In the genomic region with DNA sequence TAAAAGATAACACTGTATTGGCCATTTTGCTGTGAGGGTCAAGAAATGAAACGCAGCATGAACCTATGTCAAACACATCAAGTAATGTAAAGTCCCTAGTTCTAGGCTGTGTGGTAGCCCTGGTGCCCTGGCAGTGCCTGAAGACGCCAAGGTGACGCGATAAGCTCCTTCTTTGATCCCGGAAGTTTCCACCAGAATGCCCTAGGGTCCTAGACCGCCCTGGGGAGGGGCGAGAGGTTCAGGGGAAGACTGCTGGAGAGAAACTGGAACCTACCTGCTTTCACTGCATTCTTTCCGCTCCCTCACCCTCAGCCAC, we compare ENCODE assay signal across 8 mouse cellular contexts.
A peak's percentile ranks its signal among the peaks of the same experiment; 100 is the strongest.
DNase-seq lines count a peak whose midpoint lies in the region; ATAC-seq and TF ChIP-seq lines count a peak whose summit lies in the region.

No protein-coding gene starts in this region.

- peak overlapping the region; percentile 86 for H3K4me3 ChIP-seq in gastrocnemius, adult 2 months
- H3K4me3 ChIP-seq in spleen, adult 2 months (ENCODE audit: extremely low read depth, insufficient read depth, insufficient read length), result peak overlapping the region; percentile 67
- peak overlapping the region; percentile 62 for H3K4me3 ChIP-seq in limb, embryonic 14.5 days (replicated peaks; ENCODE audit: low read length)
- peak overlapping the region; percentile 68 for H3K4me3 ChIP-seq in stomach, embryonic 15.5 days (replicated peaks)

- DNase-seq in gastrocnemius, adult 2 months, result no peak
- no peak for DNase-seq in gastrocnemius, postnatal 4 days (ENCODE audit: low spot score in 2 of 2)
- DNase-seq in spleen, adult 2 months (ENCODE audit: low read depth in 1 of 2, low spot score in 2 of 2), result no peak
- DNase-seq in spleen, adult 18-20 months, result no peak
- DNase-seq in limb, embryonic 14.5 days (ENCODE audit: low spot score), result no peak
- no peak for DNase-seq in left cerebral cortex, postnatal 14 days (ENCODE audit: low spot score in 2 of 2)
- no peak for DNase-seq in gastrocnemius, postnatal 10 days

- 3% methylated on average over 8 of the region's 8 CpGs for WGBS in spleen, adult 2 months
- WGBS in limb, embryonic 14.5 days, result 2% methylated on average over 8 of the region's 8 CpGs
- WGBS in stomach, embryonic 15.5 days, result 2% methylated on average over 8 of the region's 8 CpGs

- H3K27me3 ChIP-seq in spleen, adult 2 months (ENCODE audit: control insufficient read depth, insufficient read depth, low read length), result no peaks in the 10 kb centered on the region
- no peaks in the 10 kb centered on the region for H3K27me3 ChIP-seq in limb, embryonic 14.5 days (ENCODE audit: control insufficient read depth, insufficient read depth, low read length)
- no peaks in the 10 kb centered on the region for H3K27me3 ChIP-seq in stomach, embryonic 15.5 days (replicated peaks)

- TF ChIP-seq POLR2A in spleen, adult 2 months (IDR thresholded peaks at IDR 0.05; ENCODE audit: low read depth, low read length), result no peak
- TF ChIP-seq POLR2A in limb, embryonic 14.5 days (IDR thresholded peaks at IDR 0.05; ENCODE audit: borderline replicate concordance, extremely low read depth, insufficient read depth, insufficient read length), result no peak

- H3K36me3 ChIP-seq in spleen, adult 2 months (ENCODE audit: control insufficient read depth, insufficient read depth, low read length), result no peaks in the 10 kb centered on the region
- H3K36me3 ChIP-seq in limb, embryonic 14.5 days (ENCODE audit: control insufficient read depth, insufficient read depth, low read length), result no peaks in the 10 kb centered on the region
- H3K36me3 ChIP-seq in stomach, embryonic 15.5 days, result no peaks in the 10 kb centered on the region

- ATAC-seq in limb, embryonic 14.5 days (ENCODE audit: low FRiP score, low read depth), result no peak
- ATAC-seq in stomach, embryonic 15.5 days (ENCODE audit: insufficient read depth, low FRiP score, low read depth), result no peak

- intact Hi-C loops in gastrocnemius, adult 2 months (cut with DNase I), result loop anchor here (5.0 kb wide), 1 partner anchor 38 kb away; no protein-coding TSS in a partner anchor
- intact Hi-C loops in left cerebral cortex, postnatal 14 days (cut with DNase I), result loop anchor here (5.0 kb wide), 1 partner anchor 38 kb away; no protein-coding TSS in a partner anchor

- no peaks in the 10 kb centered on the region for H3K9me3 ChIP-seq in limb, embryonic 14.5 days (ENCODE audit: control insufficient read depth, low read length)
- no peaks in the 10 kb centered on the region for H3K9me3 ChIP-seq in stomach, embryonic 15.5 days

- peaks cover 2% of the 10 kb centered on the region; the same call in 1 of the 2 replicates for H3K4me1 ChIP-seq in spleen, adult 2 months (ENCODE audit: control insufficient read depth, insufficient read depth, insufficient read length)
- H3K4me1 ChIP-seq in limb, embryonic 14.5 days (ENCODE audit: control insufficient read depth, insufficient read depth, low read length), result peaks cover 8% of the 10 kb centered on the region; the same call in 1 of the 2 replicates
- H3K4me1 ChIP-seq in stomach, embryonic 15.5 days, result no peaks in the 10 kb centered on the region

- peak overlapping the region; percentile 84 for H3K27ac ChIP-seq in gastrocnemius, adult 2 months
- peak overlapping the region; percentile 53 for H3K27ac ChIP-seq in spleen, adult 2 months (ENCODE audit: insufficient read depth, low read length)
- H3K27ac ChIP-seq in limb, embryonic 14.5 days (replicated peaks; ENCODE audit: low read depth, low read length), result no peak overlapping the region
- peak overlapping the region; percentile 74 for H3K27ac ChIP-seq in stomach, embryonic 15.5 days

- TF ChIP-seq CTCF in gastrocnemius, adult 2 months (IDR thresholded peaks at IDR 0.05), result no peak
- TF ChIP-seq CTCF in spleen, adult 2 months (IDR thresholded peaks at IDR 0.05; ENCODE audit: extremely low read depth, insufficient read depth, insufficient read length, insufficient replicate concordance), result no peak

- H3K4me2 ChIP-seq in limb, embryonic 14.5 days (replicated peaks; ENCODE audit: low read depth, low read length, severe bottlenecking), result peak overlapping the region; percentile 99
- H3K4me2 ChIP-seq in stomach, embryonic 15.5 days, result peak overlapping the region; percentile 99

- H3K9ac ChIP-seq in limb, embryonic 14.5 days (ENCODE audit: low read depth, low read length, severe bottlenecking), result peak overlapping the region; percentile 59
- peak overlapping the region; percentile 54 for H3K9ac ChIP-seq in stomach, embryonic 15.5 days
